Mouse (Mus musculus) ES-Bruce4 (cell line): ENCODE measurements around the gene Fryl.

ENCODE experiments used
- CTCF ChIP-seq: IDR thresholded peaks from one replicate; pipeline ENCODE4 v1.8.1; 2011; ENCODE audit warnings: low read depth, low read length
- POLR2A ChIP-seq: IDR thresholded peaks from one replicate; pipeline ENCODE4 v1.8.1; 2011; ENCODE audit warnings: low read length; ENCODE audit not compliant: insufficient read depth

- no peak for TF ChIP-seq CTCF
- TF ChIP-seq POLR2A = no peak
Observed at GRCm38 (mm10) chr5:73137561-73137960, 118.9 kb downstream of the Fryl start.
